Mouse (Mus musculus) lung, adult 2 months (tissue): ENCODE results near the gene Plxna2.

ENCODE experiments used
- CTCF ChIP-seq: fragments of 200-500 bp; IDR thresholded peaks from 2 replicates; pipeline ENCODE4 v1.5.1; 2011; ENCODE audit warnings: mild to moderate bottlenecking, low read length, control low read depth; ENCODE audit not compliant: insufficient read depth
- POLR2A ChIP-seq: fragments of 200-500 bp; IDR thresholded peaks from 2 replicates; pipeline ENCODE4 v1.6.1; 2011; ENCODE audit warnings: low read depth, mild to moderate bottlenecking, control low read depth, low read length, borderline replicate concordance; ENCODE audit errors: extremely low read depth

GRCm38 (mm10) chr1:194651987-194652386 is 34.0 kb downstream of the Plxna2 start:
- no peak for TF ChIP-seq CTCF
- TF ChIP-seq POLR2A = no peak; the same call in 1 of the 2 replicates
